ENCODE assay signal across 20 mouse cellular contexts in the genomic region with DNA sequence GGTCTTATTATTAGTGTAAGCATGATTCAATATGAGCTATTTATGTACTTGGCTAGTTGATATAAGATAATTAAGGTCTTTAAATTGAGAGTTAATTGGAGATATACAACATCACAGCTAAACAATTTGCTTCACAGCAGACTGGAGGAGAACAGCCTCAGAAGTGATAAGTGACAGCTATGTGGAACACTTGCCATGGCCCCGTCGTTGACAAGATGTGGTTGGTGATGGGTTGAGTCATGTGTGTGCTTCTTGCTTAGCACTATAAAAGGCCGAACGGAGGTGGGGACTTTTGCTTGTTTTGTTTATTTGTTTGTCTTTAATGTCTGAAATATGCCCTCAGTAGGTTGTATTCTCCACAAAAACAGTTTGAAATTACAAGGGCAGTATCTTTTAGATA.
"Had no signal": no experiment of that assay in that cellular context is flagged by ENCODE, and none has a peak within 500 bp of the region (broad histone marks: within the 10 kb centered on the region; RNA-seq: fewer than 3 reads in every experiment).

No protein-coding gene starts in this region.

- H3K36me3 ChIP-seq: limb, embryonic 12.5 days; limb, embryonic 15.5 days; midbrain, embryonic 12.5 days; midbrain, embryonic 15.5 days; neural tube, embryonic 12.5 days; neural tube, embryonic 15.5 days had no signal

- H3K9ac ChIP-seq: limb, embryonic 12.5 days; limb, embryonic 15.5 days; liver, embryonic 14.5 days; liver, postnatal 0 days; lung, embryonic 14.5 days; midbrain, embryonic 12.5 days; midbrain, embryonic 15.5 days; neural tube, embryonic 12.5 days; neural tube, embryonic 15.5 days had no signal

- H3K27ac ChIP-seq: limb, embryonic 12.5 days; limb, embryonic 15.5 days; liver, embryonic 14.5 days; macrophage; midbrain, embryonic 12.5 days; midbrain, embryonic 15.5 days; neural tube, embryonic 12.5 days; neural tube, embryonic 15.5 days; stomach, postnatal 0 days had no signal

- H3K4me1 ChIP-seq: limb, embryonic 15.5 days; midbrain, embryonic 15.5 days; neural tube, embryonic 12.5 days; neural tube, embryonic 15.5 days had no signal

- H3K4me3 ChIP-seq: limb, embryonic 12.5 days; limb, embryonic 15.5 days; midbrain, embryonic 12.5 days; midbrain, embryonic 15.5 days; neural tube, embryonic 12.5 days; neural tube, embryonic 15.5 days had no signal

- H3K4me2 ChIP-seq: limb, embryonic 12.5 days; limb, embryonic 15.5 days; liver, embryonic 11.5 days; lung, embryonic 14.5 days; midbrain, embryonic 12.5 days; midbrain, embryonic 15.5 days; neural tube, embryonic 12.5 days; neural tube, embryonic 15.5 days had no signal

- H3K27me3 ChIP-seq: limb, embryonic 12.5 days; limb, embryonic 15.5 days; midbrain, embryonic 12.5 days; midbrain, embryonic 15.5 days; neural tube, embryonic 12.5 days; neural tube, embryonic 15.5 days had no signal

- ATAC-seq: liver, postnatal 0 days; lung, postnatal 0 days; midbrain, embryonic 15.5 days had no signal

- H3K9me3 ChIP-seq: limb, embryonic 12.5 days; limb, embryonic 15.5 days; midbrain, embryonic 12.5 days; midbrain, embryonic 15.5 days; neural tube, embryonic 12.5 days; neural tube, embryonic 15.5 days had no signal

- DNase-seq: kidney, postnatal 10 days; kidney, postnatal 36 days; left cerebral cortex, postnatal 4 days; liver, postnatal 0 days; lung, embryonic 14.5 days; right cerebral cortex, adult 18-20 months; right cerebral cortex, postnatal 14 days; right cerebral cortex, postnatal 4 days; thymus, postnatal 36 days had no signal
